Mouse (Mus musculus) kidney, embryonic 15.5 days (tissue): ENCODE measurements around the gene Pigc. TPM values are rescaled to one million over a fixed set of nuclear protein-coding genes. Genes with fewer than 3 reads are reported as not detected.

Source experiments
- ATAC-seq: fragments of 200-750 bp; cut with Nextera tagmentation; replicated peaks from 2 replicates; pipeline ENCODE4 v1.8.0; 2017; ENCODE audit warnings: moderate TSS enrichment; ENCODE audit not compliant: low FRiP score
- H3K27ac ChIP-seq: fragments of 300-500 bp; sonication (generic); 2 replicates; pipeline ENCODE4 v1.5.1; 2015; ENCODE audit warnings: mild to moderate bottlenecking, inconsistent platforms
- H3K27me3 ChIP-seq: fragments of 300-500 bp; sonication (generic); 2 replicates; pipeline ENCODE4 v1.6.1; 2015; ENCODE audit warnings: inconsistent platforms
- H3K36me3 ChIP-seq: fragments of 300-500 bp; sonication (generic); 2 replicates; pipeline ENCODE4 v1.6.1; 2015; ENCODE audit warnings: inconsistent platforms
- H3K4me1 ChIP-seq: fragments of 300-500 bp; sonication (generic); 2 replicates; pipeline ENCODE4 v1.6.1; 2015; ENCODE audit warnings: inconsistent platforms
- H3K4me2 ChIP-seq: fragments of 300-500 bp; sonication (generic); 2 replicates; pipeline ENCODE4 v1.6.1; 2015; ENCODE audit warnings: moderate library complexity, mild to moderate bottlenecking, inconsistent platforms
- H3K4me3 ChIP-seq: fragments of 300-500 bp; sonication (generic); replicated peaks from 2 replicates; pipeline ENCODE4 v1.5.1; 2015; ENCODE audit warnings: mild to moderate bottlenecking, inconsistent platforms
- H3K9ac ChIP-seq: fragments of 300-500 bp; sonication (generic); 2 replicates; pipeline ENCODE4 v1.6.1; 2015; ENCODE audit warnings: mild to moderate bottlenecking, inconsistent platforms
- H3K9me3 ChIP-seq: fragments of 300-500 bp; sonication (generic); replicated peaks from 2 replicates; pipeline ENCODE4 v1.6.1; 2016; ENCODE audit warnings: inconsistent platforms
- WGBS: fragments of 180-500 bp; shearing (Covaris S2); methylation state at CpG from one replicate; pipeline ENCODE4 v1.1.7; 2015; ENCODE audit warnings: mixed read lengths; 5-methylcytosine and 5-hydroxymethylcytosine counted together
- polyA plus RNA-seq: library from polyadenylated mRNA; unstranded; fragments of >200 nt; fragmentation: Nextera tagmentation; extraction: Ambion mirVana; gene quantifications from 2 replicates; pipeline ENCODE4 v1.2.1, GENCODE M21; 2015

Pigc gene
- polyA plus RNA-seq, 1 experiment from 2014 or later = 39.7 TPM

DNA sequence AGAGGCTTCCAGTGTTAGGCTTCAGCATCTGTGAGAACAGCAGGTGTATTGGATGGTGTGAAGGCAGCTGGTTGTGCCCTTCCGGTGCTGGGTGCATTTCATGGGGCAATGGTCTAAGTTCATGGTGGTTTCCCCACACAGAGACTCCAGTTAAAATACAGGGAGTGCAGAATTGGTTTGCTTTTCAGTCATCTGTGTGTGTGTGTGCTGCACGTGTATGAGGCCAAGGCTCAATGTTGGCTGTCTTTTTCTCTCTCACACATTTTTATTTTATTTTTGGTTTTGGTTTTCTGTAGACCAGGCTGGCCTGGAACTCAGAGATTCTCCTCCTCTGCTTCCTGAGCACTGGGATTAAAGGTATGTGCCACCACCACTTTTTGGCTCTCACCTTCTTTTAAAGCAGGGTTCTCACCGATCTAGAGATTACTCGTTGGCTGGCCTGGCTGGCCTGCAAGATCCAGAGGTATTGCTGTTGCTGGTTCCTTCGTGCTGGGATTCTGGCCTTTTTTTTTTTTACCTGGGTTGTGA, 9.3 kb downstream of the Pigc start:
- no peak for ATAC-seq
- WGBS = 87% methylated on average over 5 of the region's 5 CpGs
- Histone ChIP-seq H3K9me3 (no peaks in the 10 kb centered on the region), H3K9ac (no peak overlapping the region), H3K36me3 (no peaks in the 10 kb centered on the region), H3K4me3 (no peak overlapping the region), H3K4me2 (no peak overlapping the region), H3K27me3 (no peaks in the 10 kb centered on the region), H3K27ac (no peak overlapping the region), H3K4me1 (peaks cover 39% of the 10 kb centered on the region)

DNA sequence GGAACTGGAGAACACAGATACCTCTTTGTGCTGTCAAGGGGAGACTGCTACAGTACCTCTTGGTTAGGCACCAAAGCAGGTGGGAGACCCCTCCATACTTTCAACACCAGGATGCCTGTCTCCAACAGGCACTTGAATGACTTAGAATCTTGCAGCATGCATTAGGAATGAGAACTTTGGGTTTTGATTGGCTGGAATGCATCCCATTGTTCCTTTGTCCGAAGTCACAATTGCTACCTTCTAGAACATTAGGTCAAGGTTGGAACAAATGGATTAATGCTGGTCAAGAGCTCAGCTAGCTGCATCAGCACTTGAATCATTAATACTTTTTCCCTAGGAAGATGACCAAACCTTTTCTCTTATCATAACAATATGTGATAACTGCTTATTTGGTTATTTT, 10.6 kb downstream of the Pigc start, which contains the start of gene 4930558K02Rik:
Gene 4930558K02Rik, minus strand, starts transcription at position 101 of the 400 bp plus-strand sequence.
- Histone ChIP-seq H3K4me3 (no peak within 1 kb of the TSS), H3K9me3 (no peaks in the 10 kb centered on the region), H3K27me3 (no peaks in the 10 kb centered on the region), H3K4me2 (no peak within 1 kb of the TSS), H3K4me1 (peaks cover 37% of the 10 kb centered on the region), H3K27ac (no peak within 1 kb of the TSS), H3K9ac (no peak within 1 kb of the TSS), H3K36me3 (no peaks in the 10 kb centered on the region)
- ATAC-seq = no peak
- WGBS = 83% methylated on average over 1 of the region's 1 CpGs

- H3K27ac ChIP-seq = no peak overlapping the region
- no peaks in the 10 kb centered on the region for H3K36me3 ChIP-seq
- peaks cover 35% of the 10 kb centered on the region for H3K4me1 ChIP-seq
- H3K9ac ChIP-seq = no peak overlapping the region
- no peak for ATAC-seq
- no peak overlapping the region for H3K4me3 ChIP-seq
- no peaks in the 10 kb centered on the region for H3K27me3 ChIP-seq
- 86% methylated on average over 2 of the region's 2 CpGs for WGBS
- no peaks in the 10 kb centered on the region for H3K9me3 ChIP-seq
- no peak overlapping the region for H3K4me2 ChIP-seq
Observed at GRCm38 (mm10) chr1:161980046-161980445, 11.1 kb downstream of the Pigc start.

GRCm38 (mm10) chr1:161980626-161981298, 11.8 kb downstream of the Pigc start:
- H3K4me2 ChIP-seq = no peak overlapping the region
- peaks cover 33% of the 10 kb centered on the region for H3K4me1 ChIP-seq
- ATAC-seq = no peak
- no peak overlapping the region for H3K4me3 ChIP-seq
- H3K27ac ChIP-seq = no peak overlapping the region
- H3K27me3 ChIP-seq = no peaks in the 10 kb centered on the region
- 71% methylated on average over 9 of the region's 9 CpGs for WGBS
- no peak overlapping the region for H3K9ac ChIP-seq
- no peaks in the 10 kb centered on the region for H3K9me3 ChIP-seq
- H3K36me3 ChIP-seq = no peaks in the 10 kb centered on the region

GRCm38 (mm10) chr1:161983451-161983850, 14.5 kb downstream of the Pigc start:
- no peak overlapping the region for H3K4me2 ChIP-seq
- H3K9me3 ChIP-seq = no peaks in the 10 kb centered on the region
- no peak overlapping the region for H3K4me3 ChIP-seq
- 52% methylated on average over 6 of the region's 6 CpGs for WGBS
- H3K9ac ChIP-seq = no peak overlapping the region
- no peaks in the 10 kb centered on the region for H3K36me3 ChIP-seq
- H3K27ac ChIP-seq = peak overlapping the region; percentile 48; the same call in 1 of the 2 replicates
- ATAC-seq = no peak
- no peaks in the 10 kb centered on the region for H3K27me3 ChIP-seq
- peaks cover 14% of the 10 kb centered on the region; the same call in 1 of the 2 replicates for H3K4me1 ChIP-seq

DNA sequence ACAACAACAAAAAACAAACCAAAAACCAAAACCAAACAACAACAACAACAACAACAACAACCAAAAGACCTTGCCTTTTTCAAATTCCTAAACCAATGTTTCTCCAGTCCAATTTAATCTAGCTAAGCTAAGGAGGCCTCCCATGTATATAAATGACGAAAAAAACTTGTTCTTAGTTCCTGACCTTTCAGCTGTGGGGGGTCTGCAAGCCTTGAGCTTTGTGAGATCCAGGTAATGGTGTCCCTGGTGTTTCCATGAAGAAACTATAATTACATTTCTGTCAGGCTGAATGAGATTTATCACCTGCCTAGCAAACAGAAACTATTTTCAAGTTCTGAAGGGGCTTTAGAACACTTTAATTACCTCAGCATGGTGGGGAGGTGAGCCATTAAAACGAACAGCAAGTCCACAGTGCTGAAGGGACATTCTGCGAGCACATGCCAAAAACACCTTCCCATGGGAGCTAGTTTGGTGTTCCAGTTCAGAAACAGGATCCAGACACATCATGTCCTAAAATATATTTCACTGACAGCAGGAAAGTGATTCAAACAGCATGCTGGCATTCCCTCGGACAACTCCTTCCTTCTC, 15.1 kb downstream of the Pigc start:
- no peak overlapping the region for H3K9ac ChIP-seq
- ATAC-seq = 0 out of 2 replicates have a peak, but pooled peaks have one; percentile 35
- whole genome bisulfite sequencing = 18% methylated on average over 4 of the region's 4 CpGs

GRCm38 (mm10) chr1:161990684-161991578, 21.9 kb downstream of the Pigc start:
- Histone ChIP-seq H3K4me3 (no peak overlapping the region), H3K27ac (peak overlapping the region; percentile 49; the same call in 1 of the 2 replicates), H3K27me3 (no peaks in the 10 kb centered on the region), H3K36me3 (no peaks in the 10 kb centered on the region), H3K9ac (no peak overlapping the region), H3K4me1 (peaks cover 20% of the 10 kb centered on the region), H3K9me3 (no peaks in the 10 kb centered on the region), H3K4me2 (peak overlapping the region; percentile 12; the same call in 1 of the 2 replicates)
- ATAC-seq = peak; percentile 84
- WGBS = 18% methylated on average over 10 of the region's 10 CpGs

More for the DNA sequence above, 15.1 kb downstream of the Pigc start:
- no peak overlapping the region for H3K4me3 ChIP-seq
- H3K4me2 ChIP-seq = no peak overlapping the region
- H3K9me3 ChIP-seq = no peaks in the 10 kb centered on the region
- H3K27ac ChIP-seq = no peak overlapping the region
- H3K4me1 ChIP-seq = peaks cover 14% of the 10 kb centered on the region; the same call in 1 of the 2 replicates
- no peaks in the 10 kb centered on the region for H3K36me3 ChIP-seq
- H3K27me3 ChIP-seq = no peaks in the 10 kb centered on the region

DNA sequence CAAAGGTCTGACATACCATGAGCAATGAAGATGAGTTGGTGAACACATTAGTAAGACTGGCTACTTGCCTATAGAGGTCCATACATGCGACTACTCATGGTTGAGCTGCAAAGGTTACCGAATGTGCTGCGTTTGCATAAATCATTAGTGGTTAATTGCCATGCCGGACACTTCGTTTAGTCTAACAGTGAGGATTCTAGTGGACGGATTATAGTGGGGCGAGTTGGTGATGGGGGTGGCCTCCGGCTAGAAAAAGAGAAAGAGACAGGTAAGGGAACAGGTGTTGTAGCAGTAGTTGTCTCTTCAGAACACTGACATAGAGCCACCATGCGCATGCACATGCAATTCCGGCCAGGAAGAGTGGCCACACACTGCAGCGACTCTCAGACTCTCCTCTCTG, 22.9 kb downstream of the Pigc start:
- no peak overlapping the region for H3K4me3 ChIP-seq
- WGBS = 83% methylated on average over 11 of the region's 11 CpGs
- no peak overlapping the region for H3K4me2 ChIP-seq
- H3K9ac ChIP-seq = no peak overlapping the region
- ATAC-seq = no peak
- no peaks in the 10 kb centered on the region for H3K9me3 ChIP-seq
- H3K36me3 ChIP-seq = no peaks in the 10 kb centered on the region
- no peaks in the 10 kb centered on the region for H3K27me3 ChIP-seq
- H3K27ac ChIP-seq = no peak overlapping the region
- peaks cover 20% of the 10 kb centered on the region for H3K4me1 ChIP-seq

DNA sequence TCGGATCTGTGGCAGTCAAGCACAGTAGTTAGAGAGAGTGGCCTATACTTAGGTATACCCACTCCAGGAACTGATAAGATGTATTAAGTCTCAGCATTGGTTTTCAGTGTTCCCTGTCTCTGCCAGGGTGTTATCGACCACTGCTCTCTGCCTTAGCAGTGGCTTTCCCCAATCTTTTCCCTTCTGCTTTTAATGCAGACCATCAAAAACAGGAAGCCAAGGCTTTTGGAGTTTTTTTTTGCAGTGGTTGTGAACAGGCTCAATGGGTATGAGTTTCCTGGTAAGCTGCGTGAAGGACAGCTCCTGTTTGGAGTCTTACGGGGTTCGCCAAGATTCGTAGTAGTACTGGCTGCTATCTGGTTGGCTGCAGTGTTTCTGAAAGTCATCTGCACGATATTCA, 23.4 kb downstream of the Pigc start:
- Histone ChIP-seq H3K9me3 (no peaks in the 10 kb centered on the region), H3K4me3 (no peak overlapping the region), H3K36me3 (no peaks in the 10 kb centered on the region), H3K9ac (no peak overlapping the region), H3K27me3 (no peaks in the 10 kb centered on the region), H3K4me1 (peaks cover 20% of the 10 kb centered on the region), H3K4me2 (no peak overlapping the region), H3K27ac (no peak overlapping the region)
- WGBS = 92% methylated on average over 7 of the region's 7 CpGs
- ATAC-seq = no peak

GRCm38 (mm10) chr1:161998781-161999180, 29.8 kb downstream of the Pigc start:
- peaks cover 24% of the 10 kb centered on the region for H3K4me1 ChIP-seq
- no peak overlapping the region for H3K4me2 ChIP-seq
- H3K4me3 ChIP-seq = no peak overlapping the region
- WGBS = 63% methylated on average over 4 of the region's 4 CpGs
- no peak for ATAC-seq
- H3K9me3 ChIP-seq = no peaks in the 10 kb centered on the region
- H3K36me3 ChIP-seq = no peaks in the 10 kb centered on the region
- H3K27ac ChIP-seq = no peak overlapping the region
- no peaks in the 10 kb centered on the region for H3K27me3 ChIP-seq
- no peak overlapping the region for H3K9ac ChIP-seq

- no peaks in the 10 kb centered on the region for H3K27me3 ChIP-seq
- no peak overlapping the region for H3K9ac ChIP-seq
- no peak overlapping the region for H3K4me2 ChIP-seq
- H3K4me3 ChIP-seq = no peak overlapping the region
- WGBS = 34% methylated on average over 5 of the region's 5 CpGs
- no peaks in the 10 kb centered on the region for H3K9me3 ChIP-seq
- no peaks in the 10 kb centered on the region for H3K36me3 ChIP-seq
- H3K4me1 ChIP-seq = peaks cover 29% of the 10 kb centered on the region
- ATAC-seq = no peak
- peak overlapping the region; percentile 49; the same call in 1 of the 2 replicates for H3K27ac ChIP-seq
Observed at GRCm38 (mm10) chr1:161999338-161999737, 30.4 kb downstream of the Pigc start.
